Mouse (Mus musculus): Measurements from ENCODE around the gene Gm12216.

GRCm38 (mm10) chr11:53786058-53787031, 72.7 kb downstream of the Gm12216 start:
- TF ChIP-seq CTCF (IDR thresholded peaks at IDR 0.05; ENCODE audit: low read depth) (no peak), EP300 (IDR thresholded peaks at IDR 0.05; ENCODE audit: low read depth) (no peak)
